Comparison of ENCODE assay signal across 11 mouse cellular contexts in genomic region chr7:51979271-51979670, GRCm38 (mm10). TPM values are rescaled to one million over a fixed set of nuclear protein-coding genes. Genes with fewer than 3 reads are reported as not detected.
A peak's percentile ranks its signal among the peaks of the same experiment; 100 is the strongest.
DNase-seq lines count a peak whose midpoint lies in the region; ATAC-seq and TF ChIP-seq lines count a peak whose summit lies in the region.
"Had no signal": no experiment of that assay in that cellular context is flagged by ENCODE, and none has a peak within 500 bp of the region (broad histone marks: within the 10 kb centered on the region; RNA-seq: fewer than 3 reads in every experiment).

No protein-coding gene starts in this region.

- no peak overlapping the region for H3K4me3 ChIP-seq in forebrain, embryonic 14.5 days (ENCODE audit: low read depth, low read length)
- no peak overlapping the region for H3K4me3 ChIP-seq in forebrain, embryonic 11.5 days (ENCODE audit: low read depth, low read length)
- no peak overlapping the region for H3K4me3 ChIP-seq in lung, adult 2 months (replicated peaks; ENCODE audit: extremely low read depth, low read depth, low read length)
- H3K4me3 ChIP-seq: erythroblast, embryonic 14.5 days had no signal

- peak; percentile 40 for DNase-seq in forebrain, embryonic 14.5 days (ENCODE audit: low spot score)
- no peak for DNase-seq in forebrain, embryonic 11.5 days (ENCODE audit: low spot score)
- DNase-seq in lung, adult 2 months: no peak
- no peak for DNase-seq in lung, postnatal 25 days (ENCODE audit: low spot score)
- peak; percentile 11 for DNase-seq in adipocyte (ENCODE audit: low spot score)
- no peak for DNase-seq in cerebellum, postnatal 36 days
- no peak for DNase-seq in layer of hippocampus, postnatal 14 days (ENCODE audit: low spot score in 2 of 2)
- DNase-seq: kidney, adult 11 months had no signal

- WGBS in forebrain, embryonic 14.5 days: 45% methylated on average over 5 of the region's 5 CpGs
- WGBS in forebrain, embryonic 11.5 days: 43% methylated on average over 5 of the region's 5 CpGs
- WGBS in lung, adult 2 months: 36% methylated on average over 5 of the region's 5 CpGs

- H3K9me3 ChIP-seq in forebrain, embryonic 14.5 days (replicated peaks; ENCODE audit: control insufficient read depth, low read length): no peaks in the 10 kb centered on the region
- H3K9me3 ChIP-seq in forebrain, embryonic 11.5 days (ENCODE audit: control insufficient read depth, low read length): no peaks in the 10 kb centered on the region

- H3K36me3 ChIP-seq in forebrain, embryonic 14.5 days (ENCODE audit: control insufficient read depth, insufficient read depth, low read length): no peaks in the 10 kb centered on the region
- no peaks in the 10 kb centered on the region for H3K36me3 ChIP-seq in forebrain, embryonic 11.5 days (ENCODE audit: control insufficient read depth, insufficient read depth, low read length)

- no peak overlapping the region for H3K4me2 ChIP-seq in forebrain, embryonic 14.5 days (ENCODE audit: low read length)
- H3K4me2 ChIP-seq in forebrain, embryonic 11.5 days (ENCODE audit: low read depth, low read length, severe bottlenecking): no peak overlapping the region

- H3K9ac ChIP-seq in forebrain, embryonic 14.5 days (ENCODE audit: low read length): no peak overlapping the region
- H3K9ac ChIP-seq in forebrain, embryonic 11.5 days (ENCODE audit: low read length): no peak overlapping the region

- TF ChIP-seq POLR2A in lung, adult 2 months (IDR thresholded peaks at IDR 0.05; ENCODE audit: borderline replicate concordance, extremely low read depth, low read depth, low read length): no peak

- no peak for ATAC-seq in forebrain, embryonic 14.5 days
- no peak for ATAC-seq in forebrain, embryonic 11.5 days (replicated peaks; ENCODE audit: low FRiP score)
- peak; percentile 72; the same call in 1 of the 2 replicates for ATAC-seq in neutrophil, adult 5-6 weeks (ENCODE audit: extremely low read depth, insufficient number of reproducible peaks, low FRiP score, poor library complexity, severe bottlenecking)

- no peak overlapping the region for H3K27ac ChIP-seq in forebrain, embryonic 14.5 days (ENCODE audit: low read depth, low read length)
- no peak overlapping the region for H3K27ac ChIP-seq in forebrain, embryonic 11.5 days (ENCODE audit: low read depth, low read length)

- TF ChIP-seq CTCF in lung, adult 2 months (IDR thresholded peaks at IDR 0.05; ENCODE audit: insufficient read depth, low read length): peak; percentile 17; the same call in 1 of the 2 replicates

- H3K4me1 ChIP-seq in forebrain, embryonic 14.5 days (ENCODE audit: control insufficient read depth, insufficient read depth, low read length): peaks cover 8% of the 10 kb centered on the region
- H3K4me1 ChIP-seq in forebrain, embryonic 11.5 days (replicated peaks; ENCODE audit: control insufficient read depth, insufficient read depth, low read length): peaks cover 3% of the 10 kb centered on the region; the same call in 1 of the 2 replicates
- no peaks in the 10 kb centered on the region for H3K4me1 ChIP-seq in lung, adult 2 months (ENCODE audit: control insufficient read depth, insufficient read depth, low read length)

- H3K27me3 ChIP-seq in forebrain, embryonic 14.5 days (replicated peaks; ENCODE audit: control insufficient read depth, insufficient read depth, low read length): no peaks in the 10 kb centered on the region
- H3K27me3 ChIP-seq in forebrain, embryonic 11.5 days (ENCODE audit: control insufficient read depth, insufficient read depth, low read length): no peaks in the 10 kb centered on the region

RNA-seq across cellular contexts. Expression of gene Svip, which starts 26.5 kb away (rescaled TPM):
- polyA plus RNA-seq in forebrain, embryonic 14.5 days (2014; fragmentation: Nextera tagmentation; extraction: Ambion mirVana): 26.9 and 27.8 TPM in 2 replicates
- 16.3 and 16.7 TPM in 2 replicates for polyA plus RNA-seq in forebrain, embryonic 11.5 days (2014; fragmentation: Nextera tagmentation; extraction: Ambion mirVana)
- 1.8 and 4.0 TPM in 2 replicates for polyA plus RNA-seq in lung, adult 2 months (2012; rRNA removed)
- total RNA-seq in neutrophil, adult 5-6 weeks (2017): 6.3 and 8.5 TPM in 2 replicates
- 10 to 100 TPM; 28.2 to 29.2 TPM for total RNA-seq in layer of hippocampus, postnatal 14 days (2021)

RNA-seq across cellular contexts. Expression of gene 1700015G11Rik, which starts 36.3 kb away (rescaled TPM):
- polyA plus RNA-seq in forebrain, embryonic 14.5 days (2014; fragmentation: Nextera tagmentation; extraction: Ambion mirVana): not detected in 2 replicates
- not detected in 2 replicates for polyA plus RNA-seq in forebrain, embryonic 11.5 days (2014; fragmentation: Nextera tagmentation; extraction: Ambion mirVana)
- polyA plus RNA-seq in lung, adult 2 months (2012; rRNA removed): not detected in 2 replicates
- total RNA-seq in neutrophil, adult 5-6 weeks (2017): not detected in 2 replicates
- not detected for total RNA-seq in layer of hippocampus, postnatal 14 days (2021)
- polyA plus RNA-seq: erythroblast, embryonic 14.5 days; lung, embryonic 16.5 days had no signal

Comparison
In these comparisons a context has a peak if more than half of its experiments do, and no peak if none do; other contexts are left out.
1. DNase-seq: peak in forebrain, embryonic 14.5 days (single experiment) and adipocyte (single experiment); none in forebrain, embryonic 11.5 days (single experiment), lung, adult 2 months (single experiment), lung, postnatal 25 days (single experiment), cerebellum, postnatal 36 days (0 of 2) and layer of hippocampus, postnatal 14 days (0 of 2).